Mouse (Mus musculus) embryonic facial prominence, embryonic 11.5 days (tissue): ENCODE data around the gene Maea. TPM values are rescaled to one million over a fixed set of nuclear protein-coding genes. Genes with fewer than 3 reads are reported as not detected.

Experiments used
- ATAC-seq: fragments of 200-750 bp; cut with Nextera tagmentation; replicated peaks from 2 replicates; pipeline ENCODE4 v1.8.0; 2017; ENCODE audit warnings: low read depth; ENCODE audit not compliant: insufficient number of reproducible peaks, low FRiP score, low TSS enrichment
- DNase-seq: peaks from one replicate; pipeline ENCODE4 v3.0.0-alpha.2; 2015; ENCODE audit warnings: low spot score
- H3K27ac ChIP-seq: fragments of 300-500 bp; sonication (generic); replicated peaks from 2 replicates; pipeline ENCODE4 v1.5.1; 2014; ENCODE audit warnings: mild to moderate bottlenecking, low read depth, low read length, control low read depth
- H3K27me3 ChIP-seq: fragments of 300-500 bp; sonication (generic); 2 replicates; pipeline ENCODE4 v1.6.1; 2014; ENCODE audit warnings: mild to moderate bottlenecking, low read length, moderate library complexity, mixed read lengths; ENCODE audit not compliant: control insufficient read depth, insufficient read depth
- H3K36me3 ChIP-seq: fragments of 300-500 bp; sonication (generic); replicated peaks from 2 replicates; pipeline ENCODE4 v1.6.1; 2014; ENCODE audit warnings: low read depth, mild to moderate bottlenecking, low read length, moderate library complexity, mixed read lengths; ENCODE audit not compliant: control insufficient read depth, insufficient read depth
- H3K4me1 ChIP-seq: fragments of 300-500 bp; sonication (generic); 2 replicates; pipeline ENCODE4 v1.6.1; 2014; ENCODE audit warnings: low read length, mixed read lengths; ENCODE audit not compliant: control insufficient read depth, insufficient read depth
- H3K4me2 ChIP-seq: fragments of 300-500 bp; sonication (generic); 2 replicates; pipeline ENCODE4 v1.6.1; 2014; ENCODE audit warnings: low read depth, mild to moderate bottlenecking, control low read depth, low read length, moderate library complexity
- H3K4me3 ChIP-seq: fragments of 300-500 bp; sonication (generic); 2 replicates; pipeline ENCODE4 v1.5.1; 2014; ENCODE audit warnings: low read depth, low read length, control low read depth
- H3K9ac ChIP-seq: fragments of 300-500 bp; sonication (generic); replicated peaks from 2 replicates; pipeline ENCODE4 v1.6.1; 2014; ENCODE audit warnings: mild to moderate bottlenecking, control low read depth, low read length
- H3K9me3 ChIP-seq: fragments of 300-500 bp; sonication (generic); replicated peaks from 2 replicates; pipeline ENCODE4 v1.6.1; 2016; ENCODE audit warnings: mild to moderate bottlenecking, low read length, inconsistent platforms, mixed read lengths; ENCODE audit not compliant: control insufficient read depth
- WGBS: fragments of 180-500 bp; shearing (Covaris S2); extraction: QIAGEN DNeasy Blood & Tissue Kit; methylation state at CpG from one replicate; pipeline ENCODE4 v1.1.7; 2014; 5-methylcytosine and 5-hydroxymethylcytosine counted together
- polyA plus RNA-seq: library from polyadenylated mRNA; unstranded; fragments of >200 nt; fragmentation: Nextera tagmentation; extraction: Ambion mirVana; gene quantifications from 2 replicates; pipeline ENCODE4 v1.2.1, GENCODE M21; 2014

Maea gene
- 136 and 144 TPM in 2 replicates for polyA plus RNA-seq

- DNase-seq: peak; percentile 98
- WGBS: under 1% methylated on average over 68 of the region's 71 CpGs
- no peaks in the 10 kb centered on the region for H3K4me1 ChIP-seq
Observed at GRCm38 (mm10) chr5:33335273-33335976, at the start of gene Maea. Gene Maea (plus strand): TSS chr5:33335509.

GRCm38 (mm10) chr5:33293796-33294430, 41.4 kb upstream of the Maea start:
- Histone ChIP-seq H3K36me3 (no peaks in the 10 kb centered on the region), H3K4me2 (no peak overlapping the region), H3K4me3 (no peak overlapping the region), H3K27me3 (no peaks in the 10 kb centered on the region), H3K9me3 (no peaks in the 10 kb centered on the region), H3K27ac (no peak overlapping the region), H3K4me1 (no peaks in the 10 kb centered on the region), H3K9ac (no peak overlapping the region)
- no peak for DNase-seq
- WGBS: 64% methylated on average over 16 of the region's 16 CpGs
- no peak for ATAC-seq

More at GRCm38 (mm10) chr5:33335273-33335976, at the start of gene Maea:
- H3K4me3 ChIP-seq: peak within 1 kb of the TSS; percentile 100
- no peaks in the 10 kb centered on the region for H3K27me3 ChIP-seq
- H3K9me3 ChIP-seq: no peaks in the 10 kb centered on the region
- H3K4me2 ChIP-seq: peak within 1 kb of the TSS; percentile 84
- peak within 1 kb of the TSS; percentile 94 for H3K9ac ChIP-seq
- peak within 1 kb of the TSS; percentile 52; the same call in 1 of the 2 replicates for H3K27ac ChIP-seq
- H3K36me3 ChIP-seq: no peaks in the 10 kb centered on the region
- ATAC-seq: peak; percentile 99

- DNase-seq: peak; percentile 13
- WGBS: 64% methylated on average over 6 of the region's 6 CpGs
- Histone ChIP-seq H3K36me3 (no peaks in the 10 kb centered on the region), H3K27ac (no peak overlapping the region), H3K27me3 (no peaks in the 10 kb centered on the region), H3K4me1 (no peaks in the 10 kb centered on the region), H3K4me3 (no peak overlapping the region), H3K4me2 (no peak overlapping the region), H3K9ac (no peak overlapping the region), H3K9me3 (no peaks in the 10 kb centered on the region)
- no peak for ATAC-seq
Observed at GRCm38 (mm10) chr5:33297164-33297563, 38.1 kb upstream of the Maea start.

GRCm38 (mm10) chr5:33301801-33302200, 33.5 kb upstream of the Maea start:
- no peak overlapping the region for H3K27ac ChIP-seq
- WGBS: 88% methylated on average over 2 of the region's 2 CpGs
- H3K4me1 ChIP-seq: no peaks in the 10 kb centered on the region
- DNase-seq (no peak), ATAC-seq (no peak)
- no peaks in the 10 kb centered on the region for H3K36me3 ChIP-seq
- H3K9ac ChIP-seq: no peak overlapping the region
- H3K9me3 ChIP-seq: no peaks in the 10 kb centered on the region
- no peak overlapping the region for H3K4me3 ChIP-seq
- H3K27me3 ChIP-seq: no peaks in the 10 kb centered on the region
- H3K4me2 ChIP-seq: no peak overlapping the region

GRCm38 (mm10) chr5:33310704-33311462, 24.4 kb upstream of the Maea start:
- DNase-seq (no peak), ATAC-seq (no peak)
- Histone ChIP-seq H3K9ac (no peak overlapping the region), H3K27ac (no peak overlapping the region), H3K4me1 (no peaks in the 10 kb centered on the region), H3K9me3 (no peaks in the 10 kb centered on the region), H3K36me3 (no peaks in the 10 kb centered on the region), H3K4me3 (no peak overlapping the region), H3K27me3 (no peaks in the 10 kb centered on the region), H3K4me2 (no peak overlapping the region)
- 69% methylated on average over 3 of the region's 3 CpGs for WGBS

- Histone ChIP-seq H3K9me3 (no peaks in the 10 kb centered on the region), H3K36me3 (no peaks in the 10 kb centered on the region), H3K4me3 (no peak overlapping the region), H3K4me2 (no peak overlapping the region), H3K4me1 (no peaks in the 10 kb centered on the region), H3K27ac (no peak overlapping the region), H3K9ac (no peak overlapping the region), H3K27me3 (no peaks in the 10 kb centered on the region)
- WGBS: 82% methylated on average over 7 of the region's 7 CpGs
- DNase-seq (no peak), ATAC-seq (no peak)
Observed at GRCm38 (mm10) chr5:33312192-33312591, 23.1 kb upstream of the Maea start.

GRCm38 (mm10) chr5:33324491-33324890, 10.8 kb upstream of the Maea start:
- WGBS: 45% methylated on average over 2 of the region's 2 CpGs
- ATAC-seq (no peak), DNase-seq (no peak)
- no peak overlapping the region for H3K4me3 ChIP-seq
- H3K4me2 ChIP-seq: no peak overlapping the region
- H3K27me3 ChIP-seq: no peaks in the 10 kb centered on the region
- no peaks in the 10 kb centered on the region for H3K36me3 ChIP-seq
- no peak overlapping the region for H3K9ac ChIP-seq
- H3K9me3 ChIP-seq: no peaks in the 10 kb centered on the region
- no peaks in the 10 kb centered on the region for H3K4me1 ChIP-seq
- no peak overlapping the region for H3K27ac ChIP-seq
